Mouse (Mus musculus): ENCODE data around the gene Gm13694.
"Not testable (repeated sequence)": the region's sequence is repeated elsewhere in the genome, so short reads cannot be mapped to it uniquely, and the experiment has no call there.

Gene Gm13694

DNA sequence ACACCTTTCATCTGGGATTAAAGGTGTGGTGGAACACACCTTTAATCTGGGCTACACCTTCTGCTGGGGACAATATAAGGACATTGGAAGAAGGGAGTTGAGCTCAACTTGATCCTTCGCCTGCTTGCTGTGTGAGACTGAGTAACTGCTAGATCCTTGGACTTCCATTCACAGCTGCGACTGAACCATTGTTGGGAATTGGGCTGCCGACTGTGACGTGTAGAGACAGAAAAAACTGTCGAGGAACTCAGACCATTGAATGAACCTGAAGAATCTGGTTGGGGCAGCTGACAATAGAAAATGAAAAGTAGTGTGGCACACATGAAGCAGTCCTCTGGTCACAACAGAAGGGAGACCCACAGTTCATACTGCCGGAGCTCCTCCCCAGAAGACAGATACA lies at the start of gene Gm13694:
Gene Gm13694, plus strand, starts transcription at position 301 of the 400 bp plus-strand sequence.
- DNase-seq: not testable (repeated sequence)

DNA sequence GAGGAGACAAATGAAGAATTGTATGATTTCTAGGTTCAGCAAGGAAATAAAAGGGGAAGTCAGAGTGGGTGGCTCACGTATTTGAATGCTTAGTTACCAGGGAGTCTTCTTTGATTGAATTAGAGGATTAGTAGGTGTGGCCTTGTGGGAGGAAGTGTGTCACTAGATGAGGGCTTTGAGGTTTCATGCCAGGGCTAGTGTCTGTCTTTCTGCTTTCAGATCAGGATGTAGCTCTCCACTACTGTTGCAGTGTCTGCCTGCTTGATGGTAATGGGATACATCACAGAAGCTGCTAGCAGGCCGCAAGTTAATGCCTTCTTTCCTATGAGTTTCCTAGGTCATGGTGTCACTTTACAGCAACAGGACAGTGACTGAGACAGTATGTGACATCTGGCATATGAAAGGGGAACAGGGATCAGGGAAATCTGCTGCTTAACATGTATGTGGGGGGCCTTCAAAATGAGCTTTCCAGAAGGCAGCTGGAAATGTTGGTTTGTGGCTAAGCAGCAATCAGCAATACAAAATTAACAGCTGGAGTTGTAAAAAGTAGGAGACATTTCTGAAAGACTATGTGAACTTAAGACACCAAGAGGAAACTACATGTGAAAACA lies 49.1 kb upstream of the Gm13694 start:
- DNase-seq: no peak

DNA sequence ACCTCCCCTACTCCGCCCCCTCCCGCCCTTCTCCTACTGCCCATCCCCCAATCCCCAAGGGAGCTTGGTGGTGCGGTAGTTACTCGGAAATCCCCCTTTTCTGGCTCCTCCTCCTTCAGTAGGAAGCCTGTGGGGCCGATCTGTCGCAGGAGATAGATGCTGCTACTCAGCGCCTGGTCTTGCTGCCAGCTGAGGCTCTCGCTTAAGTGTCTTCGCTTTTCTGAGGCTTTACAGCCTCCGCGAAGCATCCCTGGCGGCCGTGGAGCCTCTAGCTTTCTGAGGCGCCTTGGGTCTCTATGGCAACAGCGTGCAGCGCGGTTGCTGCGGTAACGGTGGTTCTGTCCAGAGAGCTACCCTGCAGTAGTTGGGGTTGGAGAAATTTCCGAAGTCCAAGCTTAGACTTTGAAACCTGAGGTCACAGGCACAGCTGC lies 37.8 kb upstream of the Gm13694 start, which contains the start of gene Zswim2:
Gene Zswim2, minus strand, starts transcription at position 298 of the 431 bp plus-strand sequence.
- DNase-seq: peak; percentile 44

DNA sequence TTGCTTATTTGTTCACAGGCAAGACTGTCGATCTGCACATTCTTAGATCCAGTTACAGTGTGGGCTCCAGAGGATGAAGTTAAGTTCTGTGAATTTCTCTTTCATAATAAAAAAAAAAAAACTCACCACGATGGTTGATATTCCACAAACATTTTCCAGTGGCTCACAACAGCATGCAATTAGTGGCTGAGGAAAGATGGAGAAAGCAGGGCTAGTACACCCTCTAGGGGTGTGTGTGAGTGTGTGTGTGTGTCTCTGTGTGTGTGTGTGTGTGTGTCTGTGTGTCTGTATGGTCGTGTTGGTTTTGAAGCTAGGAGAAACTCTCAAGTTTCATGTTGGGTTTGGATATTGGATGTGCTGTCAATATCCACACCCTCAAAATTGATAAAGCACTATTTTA lies 37.4 kb upstream of the Gm13694 start:
- DNase-seq: no peak

DNA sequence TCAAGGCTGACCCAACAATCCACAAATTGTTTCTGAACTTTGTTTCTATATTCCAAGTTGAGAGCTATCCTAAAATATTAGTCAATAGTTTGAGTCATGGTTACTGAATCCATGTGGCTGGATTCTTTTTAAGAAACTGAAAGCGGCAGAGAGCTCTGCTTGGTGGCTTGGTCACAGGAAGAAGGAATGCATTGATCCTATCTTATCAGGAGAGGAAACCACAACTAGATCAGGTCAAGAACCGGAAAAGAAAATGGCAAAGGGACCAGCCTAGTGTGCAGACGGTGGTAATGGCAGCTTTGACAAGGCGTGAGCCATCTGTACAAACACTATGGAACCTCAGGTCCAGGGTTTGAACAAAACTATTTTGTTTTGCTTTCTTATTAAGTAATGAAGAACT lies 36.9 kb upstream of the Gm13694 start:
- DNase-seq: no peak

DNA sequence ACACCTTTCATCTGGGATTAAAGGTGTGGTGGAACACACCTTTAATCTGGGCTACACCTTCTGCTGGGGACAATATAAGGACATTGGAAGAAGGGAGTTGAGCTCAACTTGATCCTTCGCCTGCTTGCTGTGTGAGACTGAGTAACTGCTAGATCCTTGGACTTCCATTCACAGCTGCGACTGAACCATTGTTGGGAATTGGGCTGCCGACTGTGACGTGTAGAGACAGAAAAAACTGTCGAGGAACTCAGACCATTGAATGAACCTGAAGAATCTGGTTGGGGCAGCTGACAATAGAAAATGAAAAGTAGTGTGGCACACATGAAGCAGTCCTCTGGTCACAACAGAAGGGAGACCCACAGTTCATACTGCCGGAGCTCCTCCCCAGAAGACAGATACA lies 23.3 kb upstream of the Gm13694 start, which contains the start of gene Gm13698:
Gene Gm13698, plus strand, starts transcription at position 301 of the 400 bp plus-strand sequence.
- not testable (repeated sequence) for DNase-seq

DNA sequence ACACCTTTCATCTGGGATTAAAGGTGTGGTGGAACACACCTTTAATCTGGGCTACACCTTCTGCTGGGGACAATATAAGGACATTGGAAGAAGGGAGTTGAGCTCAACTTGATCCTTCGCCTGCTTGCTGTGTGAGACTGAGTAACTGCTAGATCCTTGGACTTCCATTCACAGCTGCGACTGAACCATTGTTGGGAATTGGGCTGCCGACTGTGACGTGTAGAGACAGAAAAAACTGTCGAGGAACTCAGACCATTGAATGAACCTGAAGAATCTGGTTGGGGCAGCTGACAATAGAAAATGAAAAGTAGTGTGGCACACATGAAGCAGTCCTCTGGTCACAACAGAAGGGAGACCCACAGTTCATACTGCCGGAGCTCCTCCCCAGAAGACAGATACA lies 17.5 kb upstream of the Gm13694 start, which contains the start of gene Gm13693:
Gene Gm13693, plus strand, starts transcription at position 301 of the 400 bp plus-strand sequence.
- DNase-seq: not testable (repeated sequence)

DNA sequence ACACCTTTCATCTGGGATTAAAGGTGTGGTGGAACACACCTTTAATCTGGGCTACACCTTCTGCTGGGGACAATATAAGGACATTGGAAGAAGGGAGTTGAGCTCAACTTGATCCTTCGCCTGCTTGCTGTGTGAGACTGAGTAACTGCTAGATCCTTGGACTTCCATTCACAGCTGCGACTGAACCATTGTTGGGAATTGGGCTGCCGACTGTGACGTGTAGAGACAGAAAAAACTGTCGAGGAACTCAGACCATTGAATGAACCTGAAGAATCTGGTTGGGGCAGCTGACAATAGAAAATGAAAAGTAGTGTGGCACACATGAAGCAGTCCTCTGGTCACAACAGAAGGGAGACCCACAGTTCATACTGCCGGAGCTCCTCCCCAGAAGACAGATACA lies 11.7 kb upstream of the Gm13694 start, which contains the start of gene Gm13695:
Gene Gm13695, plus strand, starts transcription at position 301 of the 400 bp plus-strand sequence.
- not testable (repeated sequence) for DNase-seq

DNA sequence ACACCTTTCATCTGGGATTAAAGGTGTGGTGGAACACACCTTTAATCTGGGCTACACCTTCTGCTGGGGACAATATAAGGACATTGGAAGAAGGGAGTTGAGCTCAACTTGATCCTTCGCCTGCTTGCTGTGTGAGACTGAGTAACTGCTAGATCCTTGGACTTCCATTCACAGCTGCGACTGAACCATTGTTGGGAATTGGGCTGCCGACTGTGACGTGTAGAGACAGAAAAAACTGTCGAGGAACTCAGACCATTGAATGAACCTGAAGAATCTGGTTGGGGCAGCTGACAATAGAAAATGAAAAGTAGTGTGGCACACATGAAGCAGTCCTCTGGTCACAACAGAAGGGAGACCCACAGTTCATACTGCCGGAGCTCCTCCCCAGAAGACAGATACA lies 5.9 kb upstream of the Gm13694 start, which contains the start of gene Gm13696:
Gene Gm13696, plus strand, starts transcription at position 301 of the 400 bp plus-strand sequence.
- DNase-seq: not testable (repeated sequence)

DNA sequence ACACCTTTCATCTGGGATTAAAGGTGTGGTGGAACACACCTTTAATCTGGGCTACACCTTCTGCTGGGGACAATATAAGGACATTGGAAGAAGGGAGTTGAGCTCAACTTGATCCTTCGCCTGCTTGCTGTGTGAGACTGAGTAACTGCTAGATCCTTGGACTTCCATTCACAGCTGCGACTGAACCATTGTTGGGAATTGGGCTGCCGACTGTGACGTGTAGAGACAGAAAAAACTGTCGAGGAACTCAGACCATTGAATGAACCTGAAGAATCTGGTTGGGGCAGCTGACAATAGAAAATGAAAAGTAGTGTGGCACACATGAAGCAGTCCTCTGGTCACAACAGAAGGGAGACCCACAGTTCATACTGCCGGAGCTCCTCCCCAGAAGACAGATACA lies 5.7 kb downstream of the Gm13694 start, which contains the start of gene Gm13697:
Gene Gm13697, plus strand, starts transcription at position 301 of the 400 bp plus-strand sequence.
- not testable (repeated sequence) for DNase-seq

DNA sequence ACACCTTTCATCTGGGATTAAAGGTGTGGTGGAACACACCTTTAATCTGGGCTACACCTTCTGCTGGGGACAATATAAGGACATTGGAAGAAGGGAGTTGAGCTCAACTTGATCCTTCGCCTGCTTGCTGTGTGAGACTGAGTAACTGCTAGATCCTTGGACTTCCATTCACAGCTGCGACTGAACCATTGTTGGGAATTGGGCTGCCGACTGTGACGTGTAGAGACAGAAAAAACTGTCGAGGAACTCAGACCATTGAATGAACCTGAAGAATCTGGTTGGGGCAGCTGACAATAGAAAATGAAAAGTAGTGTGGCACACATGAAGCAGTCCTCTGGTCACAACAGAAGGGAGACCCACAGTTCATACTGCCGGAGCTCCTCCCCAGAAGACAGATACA lies 11.5 kb downstream of the Gm13694 start, which contains the start of gene Gm13691:
Gene Gm13691, plus strand, starts transcription at position 301 of the 400 bp plus-strand sequence.
- not testable (repeated sequence) for DNase-seq

DNA sequence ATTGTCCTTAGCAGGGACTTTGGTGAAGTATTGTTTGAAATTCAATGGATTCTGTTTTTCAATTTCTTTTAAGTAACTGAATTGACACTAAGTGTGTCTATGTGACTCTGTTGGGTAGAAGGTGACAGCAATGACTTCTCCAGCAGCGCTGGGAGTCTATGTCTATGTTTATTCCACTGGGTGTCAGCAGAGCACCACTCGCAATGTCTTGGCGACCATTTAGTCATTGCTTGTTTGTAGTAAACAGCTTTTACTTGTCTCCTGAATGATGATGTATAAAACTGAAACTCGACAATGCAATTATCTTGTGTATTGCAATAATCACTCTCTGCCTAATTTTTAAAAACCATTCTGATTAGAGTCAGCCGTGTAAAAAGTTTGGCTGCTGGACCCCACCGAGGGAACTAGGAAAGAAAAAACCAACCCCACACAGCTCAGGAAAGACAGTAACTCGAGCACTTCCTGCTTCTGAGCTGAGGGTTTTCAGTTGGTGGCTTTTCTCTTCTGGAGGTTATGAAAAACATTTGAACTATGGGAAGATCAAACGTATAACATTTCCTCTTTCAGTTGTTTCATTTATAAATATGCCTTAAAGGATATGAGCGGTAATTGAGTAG lies 15.0 kb downstream of the Gm13694 start:
- DNase-seq: peak; percentile 37

DNA sequence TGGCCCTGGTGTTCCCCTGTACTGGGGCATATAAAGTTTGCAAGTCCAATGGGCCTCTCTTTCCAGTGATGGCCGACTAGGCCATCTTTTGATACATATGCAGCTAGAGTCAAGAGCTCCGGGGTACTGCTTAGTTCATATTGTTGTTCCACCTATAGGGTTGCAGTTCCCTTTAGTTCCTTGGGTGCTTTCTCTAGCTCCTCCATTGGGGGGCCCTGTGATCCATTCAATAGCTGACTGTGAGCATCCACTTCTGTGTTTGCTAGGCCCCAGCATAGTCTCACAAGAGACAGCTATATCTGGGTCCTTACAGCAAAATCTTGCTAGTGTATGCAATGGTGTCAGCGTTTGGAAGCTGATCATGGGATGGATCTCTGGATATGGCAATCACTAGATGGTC lies 15.8 kb downstream of the Gm13694 start:
- not testable (repeated sequence) for DNase-seq

DNA sequence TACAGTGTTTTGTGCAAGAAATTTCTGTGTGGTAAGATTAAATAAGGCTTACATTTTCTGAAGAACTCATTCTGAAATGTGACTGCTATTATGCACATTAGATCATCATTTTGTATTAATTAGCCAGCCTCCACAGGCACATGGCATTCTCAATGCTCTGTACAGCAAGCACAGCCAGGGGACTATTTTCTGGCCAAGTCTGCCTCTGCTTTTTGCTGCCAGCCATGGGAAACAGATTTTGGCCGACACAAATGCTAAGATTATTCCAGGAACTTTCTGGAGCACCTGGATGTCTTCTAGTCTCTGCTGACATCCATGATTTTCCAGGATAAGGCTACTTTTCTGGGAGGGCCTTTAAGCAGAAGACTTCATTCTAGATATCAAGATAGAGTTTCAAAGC lies 30.2 kb downstream of the Gm13694 start:
- DNase-seq: no peak

DNA sequence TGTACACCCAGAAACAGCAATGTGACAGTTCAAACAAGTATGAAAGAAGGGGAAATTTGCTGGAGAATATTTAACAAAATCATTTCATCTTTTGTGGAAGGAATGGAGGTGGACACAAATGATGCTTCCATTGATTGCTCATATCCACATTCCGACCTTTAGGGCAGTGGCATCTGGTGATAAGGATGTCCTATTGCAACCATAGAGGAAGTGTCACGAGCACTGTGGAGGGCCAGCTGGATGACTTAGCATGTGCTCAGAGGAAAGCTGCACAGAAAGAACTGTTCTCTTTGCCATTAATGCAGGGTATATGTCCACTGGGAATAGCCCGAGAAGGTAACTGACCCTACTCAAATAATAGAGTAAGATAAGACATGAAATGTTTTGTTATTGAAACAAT lies 31.1 kb downstream of the Gm13694 start:
- DNase-seq: peak; percentile 23

DNA sequence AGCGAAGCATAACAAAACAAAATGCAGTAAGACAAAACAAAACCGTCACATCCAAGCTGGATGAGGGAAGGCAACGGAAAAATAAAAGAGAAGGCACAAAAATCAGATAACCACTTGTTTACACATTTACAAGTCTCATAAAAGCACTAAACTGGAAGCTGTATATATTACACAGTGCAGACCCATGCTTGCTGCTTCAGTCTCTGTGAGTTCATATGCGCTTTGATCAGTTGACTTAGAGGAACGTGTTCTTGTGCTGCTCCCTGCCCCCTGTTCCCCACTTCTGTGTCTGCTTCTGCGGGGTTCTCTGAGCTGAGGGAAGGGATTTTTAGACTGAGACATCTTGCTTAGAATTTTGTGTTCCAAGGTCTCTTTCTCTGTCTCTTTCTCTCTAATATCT lies 35.8 kb downstream of the Gm13694 start:
- no peak for DNase-seq

DNA sequence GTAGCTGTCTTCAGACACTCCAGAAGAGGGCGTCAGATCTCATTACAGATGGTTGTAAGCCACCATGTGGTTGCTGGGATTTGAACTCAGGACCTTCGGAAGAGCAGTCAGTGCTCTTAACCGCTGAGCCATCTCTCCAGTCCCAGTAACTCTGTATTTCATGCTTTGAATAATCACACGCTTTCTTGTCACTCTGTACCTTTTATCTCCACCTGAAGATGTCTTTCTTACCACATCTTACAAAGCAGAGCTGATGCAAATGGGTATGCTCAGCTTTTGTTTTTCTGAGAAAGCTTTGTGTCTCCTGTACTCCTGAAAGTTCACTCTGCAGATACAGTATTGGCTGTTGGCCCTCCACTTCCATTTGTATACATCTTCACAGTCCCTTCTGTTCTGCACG lies 37.6 kb downstream of the Gm13694 start:
- not testable (repeated sequence) for DNase-seq

DNA sequence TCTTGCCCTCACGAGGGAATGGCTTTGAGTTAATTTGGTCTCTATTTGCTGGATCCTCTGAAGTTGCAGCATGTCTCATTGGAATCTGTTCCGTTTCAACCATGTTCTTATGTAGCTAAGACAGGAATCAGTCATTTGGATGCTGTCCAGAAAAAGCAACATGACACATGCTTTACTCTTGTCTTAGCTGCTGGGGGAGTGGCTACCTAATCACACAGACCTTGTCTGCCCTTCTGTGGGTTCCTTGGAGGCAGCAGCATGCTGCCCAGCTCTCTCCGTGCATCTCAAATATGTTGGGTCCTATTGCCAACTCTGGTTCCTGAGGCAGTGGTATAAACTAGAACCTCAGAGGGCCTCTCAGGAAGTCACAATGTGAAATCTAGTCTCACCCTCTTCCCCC lies 39.6 kb downstream of the Gm13694 start:
- DNase-seq: no peak

DNA sequence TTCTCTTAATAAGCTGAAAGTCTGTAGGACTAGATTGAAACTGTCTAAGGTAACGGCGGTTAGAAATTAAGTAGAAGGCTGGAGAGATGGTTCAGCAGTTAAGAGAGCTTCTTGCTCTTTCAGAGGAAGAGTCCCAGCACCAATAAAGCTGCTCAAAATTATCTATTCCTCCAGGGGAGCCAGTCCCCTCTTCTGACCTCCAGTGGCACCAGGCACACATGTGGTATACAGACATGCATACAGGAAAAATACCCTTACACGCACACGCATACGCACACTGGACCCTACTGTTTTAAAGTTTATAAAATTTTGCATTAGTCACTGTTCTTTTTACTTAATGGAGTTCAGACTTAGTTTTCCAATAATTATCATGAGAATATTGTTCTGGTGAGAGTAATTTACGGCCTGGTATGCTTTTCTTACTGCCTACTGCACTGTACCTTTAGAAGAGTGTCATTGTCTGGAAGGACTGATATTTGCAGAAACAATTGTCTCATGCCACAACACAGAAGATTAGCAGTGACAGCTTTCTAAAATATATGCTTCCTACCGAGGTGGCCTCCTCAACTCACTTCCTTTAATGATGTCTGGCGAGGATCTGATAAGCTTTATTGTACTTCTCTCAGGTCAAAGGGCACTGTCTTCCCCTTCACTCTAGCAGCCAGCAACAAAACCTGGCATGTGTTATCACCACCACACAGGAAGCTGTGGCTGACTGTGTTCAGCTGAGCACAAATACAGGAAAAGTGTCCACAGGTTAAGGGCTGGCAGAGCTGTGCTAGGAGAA lies 41.0 kb downstream of the Gm13694 start:
- DNase-seq: peak; percentile 68

DNA sequence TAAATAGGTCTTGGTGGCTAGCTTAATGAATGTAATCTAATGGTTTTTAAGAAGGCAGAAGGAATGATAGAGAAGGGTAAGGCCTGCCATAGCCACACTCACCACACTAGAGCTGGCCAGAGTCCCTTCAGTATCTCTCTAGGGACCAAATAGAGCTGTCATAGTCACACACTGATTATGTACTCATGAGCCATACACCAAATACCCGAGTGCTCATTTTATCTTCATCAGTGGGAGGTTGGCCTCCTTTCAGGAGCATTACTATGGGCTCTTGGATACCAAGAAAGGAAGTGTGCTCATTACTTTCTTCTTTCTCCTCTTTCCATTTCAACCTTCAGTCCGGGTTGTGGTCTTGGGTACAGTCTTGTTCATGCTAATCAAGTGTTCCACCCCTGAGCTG lies 43.2 kb downstream of the Gm13694 start:
- DNase-seq: no peak

DNA sequence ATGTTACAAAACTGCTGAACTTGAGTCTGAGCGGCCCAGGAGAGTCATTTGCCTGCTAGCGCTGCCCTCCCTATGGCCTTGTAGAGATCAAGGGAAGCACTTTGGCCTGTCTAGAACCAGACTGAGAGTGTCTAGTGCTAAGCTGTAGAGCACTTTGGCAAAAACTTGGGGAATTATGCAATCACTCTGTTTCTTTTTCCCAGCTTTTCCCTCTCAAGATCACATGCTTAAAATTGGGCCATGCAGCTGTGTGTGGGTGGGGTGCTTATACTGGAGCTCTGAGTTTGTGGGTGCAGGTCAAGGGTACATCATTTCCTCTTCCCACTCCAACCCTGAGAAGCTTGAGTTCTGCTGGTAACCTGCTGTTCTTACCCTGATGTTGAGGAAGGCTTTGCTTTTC lies 44.2 kb downstream of the Gm13694 start:
- no peak for DNase-seq

DNA sequence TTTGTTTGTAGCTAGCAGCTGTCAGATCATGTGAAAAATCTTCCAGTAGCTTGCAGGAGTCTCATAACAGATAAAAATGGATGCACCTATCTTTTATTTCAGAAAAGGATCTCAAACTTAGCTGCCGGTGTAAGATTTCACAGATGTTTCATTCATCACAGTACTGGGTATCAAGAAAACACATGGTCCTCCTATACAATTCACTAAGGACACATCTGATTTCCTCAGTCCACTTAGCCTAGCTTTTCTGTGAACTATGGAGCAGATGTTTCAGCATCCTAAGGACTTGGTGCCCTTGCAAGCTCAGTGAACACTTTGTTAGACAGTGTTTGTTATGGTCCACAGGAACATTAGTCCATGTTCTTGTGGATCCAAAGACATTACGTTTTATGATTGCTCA lies 44.6 kb downstream of the Gm13694 start:
- DNase-seq: no peak

DNA sequence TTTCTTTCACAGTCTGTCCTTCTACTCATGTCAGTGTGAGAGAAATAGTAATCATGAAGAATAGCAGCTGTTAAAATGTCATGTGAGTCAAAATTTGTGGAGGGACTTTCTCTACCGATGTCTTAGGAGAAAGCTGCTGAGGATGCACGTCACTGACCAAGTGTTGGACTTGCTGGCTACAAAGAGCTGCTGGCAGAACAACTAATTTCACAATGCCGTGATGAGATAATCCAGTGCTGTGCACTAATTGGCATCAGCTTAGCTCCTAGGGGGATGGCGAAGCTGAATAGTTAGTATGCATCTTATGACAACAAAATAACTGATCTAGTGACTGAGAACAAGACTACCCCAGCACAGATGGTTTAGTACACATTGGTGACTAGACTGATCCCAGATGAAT lies 46.5 kb downstream of the Gm13694 start:
- DNase-seq: no peak

Data from kidney, postnatal 14 days (tissue).